Mouse (Mus musculus) C2C12 (cell line): ENCODE results near the gene Hist2h2ab.

Source experiments
- CEBPB ChIP-seq: IDR thresholded peaks from one replicate; pipeline ENCODE4 v1.6.1; 2011; ENCODE audit warnings: low read depth, mild to moderate bottlenecking, control low read depth, moderate library complexity
- CTCF ChIP-seq: IDR thresholded peaks from one replicate; pipeline ENCODE4 v1.5.1; 2011; ENCODE audit not compliant: control insufficient read depth, insufficient read depth, insufficient read length
- FOSL1 ChIP-seq: IDR thresholded peaks from one replicate; pipeline ENCODE4 v1.8.0; 2011; ENCODE audit warnings: mild to moderate bottlenecking, low read length; ENCODE audit not compliant: poor library complexity, insufficient read depth, severe bottlenecking
- MAX ChIP-seq: IDR thresholded peaks from one replicate; pipeline ENCODE4 v1.6.1; 2011; ENCODE audit warnings: mild to moderate bottlenecking, control low read depth
- MYOD1 ChIP-seq: IDR thresholded peaks from one replicate; pipeline ENCODE4 v1.6.1; 2011; ENCODE audit warnings: low read depth; ENCODE audit not compliant: control insufficient read depth, insufficient read length
- MYOG ChIP-seq: IDR thresholded peaks from one replicate; pipeline ENCODE4 v1.6.1; 2011; ENCODE audit not compliant: control insufficient read depth, insufficient read length; ENCODE audit errors: extremely low read depth
- USF1 ChIP-seq: IDR thresholded peaks from one replicate; pipeline ENCODE4 v1.6.1; 2011; ENCODE audit warnings: low read depth, mild to moderate bottlenecking, control low read depth, moderate library complexity

DNA sequence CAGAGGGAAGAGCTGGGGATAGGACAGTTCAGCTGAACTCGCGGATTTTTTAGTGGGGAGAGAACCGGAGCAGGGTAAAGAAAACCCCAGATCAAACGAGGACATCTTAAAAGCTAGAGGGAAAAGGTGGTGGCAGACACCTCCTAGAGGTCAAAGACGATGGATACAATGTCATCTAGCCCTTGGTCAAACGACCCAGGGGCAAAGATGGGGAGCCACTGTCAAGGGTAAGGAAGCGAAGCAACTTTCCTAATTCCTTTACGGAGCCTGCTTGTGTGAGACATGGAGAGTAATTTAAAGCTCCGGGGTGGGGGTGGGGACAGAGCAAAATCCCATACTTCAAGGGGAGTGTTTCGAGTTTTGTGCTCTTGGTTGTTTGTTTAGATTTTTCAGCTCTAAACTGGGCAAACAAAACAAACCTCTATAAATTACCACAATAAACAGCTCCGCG lies 449 bp upstream of the Hist2h2ab start:
- TF ChIP-seq CTCF (no peak), MYOG (no peak), FOSL1 (no peak), CEBPB (no peak), USF1 (no peak), MAX (no peak), MYOD1 (no peak)
